Mouse (Mus musculus) stomach, postnatal 0 days (tissue): ENCODE results near the gene Grm1.

Source experiments
- CTCF ChIP-seq: IDR thresholded peaks from 2 replicates; pipeline ENCODE4 v1.5.1; 2016; ENCODE audit warnings: antibody characterized with exemption, low read depth, mild to moderate bottlenecking, moderate library complexity
- EP300 ChIP-seq: optimal IDR thresholded peaks from 2 replicates; pipeline ENCODE3; 2016; ENCODE audit warnings: antibody characterized with exemption

- TF ChIP-seq CTCF (no peak), EP300 (no peak)
These were observed 355.7 kb downstream of the Grm1 start for GRCm38 (mm10) chr10:10726501-10726900.
